Mouse (Mus musculus): ENCODE results near the gene Vmn1r218. TPM values are rescaled to one million over a fixed set of nuclear protein-coding genes. Genes with fewer than 3 reads are reported as not detected.
"Not testable (repeated sequence)": the region's sequence is repeated elsewhere in the genome, so short reads cannot be mapped to it uniquely, and the experiment has no call there.

Vmn1r218 gene
- not detected in 2 replicates for polyA plus RNA-seq (2012; rRNA removed)

DNA sequence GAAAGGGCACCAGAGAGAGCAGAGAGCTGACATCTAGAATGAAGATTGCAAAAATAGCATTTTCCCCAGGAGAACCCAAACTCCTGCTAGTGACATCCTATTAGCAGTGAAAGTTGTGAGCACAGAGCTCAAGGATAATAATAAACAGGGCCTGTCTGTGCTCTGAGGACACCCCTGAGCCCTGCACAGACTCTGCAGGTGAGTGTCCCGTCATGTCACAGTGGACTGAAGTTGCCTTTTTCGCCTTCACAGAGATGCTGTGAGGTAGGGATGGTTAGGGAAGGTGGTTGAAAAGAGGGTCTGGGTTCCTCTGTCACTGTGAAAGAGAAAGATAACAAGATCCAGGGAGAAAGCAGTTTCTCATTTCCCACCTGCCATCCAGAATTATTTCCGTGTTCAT, at the start of gene Vmn1r218:
Gene Vmn1r218, plus strand, starts transcription at position 57 of the 400 bp plus-strand sequence.
- peak; percentile 1 for DNase-seq (ENCODE audit: low read depth)
- no peak for TF ChIP-seq POLR2A (IDR thresholded peaks at IDR 0.05; ENCODE audit: borderline replicate concordance, extremely low read depth, insufficient read depth, insufficient read length, poor library complexity, severe bottlenecking)
- no peak for TF ChIP-seq CTCF (IDR thresholded peaks at IDR 0.05; ENCODE audit: borderline replicate concordance, extremely low read depth, insufficient read depth, insufficient read length)

DNA sequence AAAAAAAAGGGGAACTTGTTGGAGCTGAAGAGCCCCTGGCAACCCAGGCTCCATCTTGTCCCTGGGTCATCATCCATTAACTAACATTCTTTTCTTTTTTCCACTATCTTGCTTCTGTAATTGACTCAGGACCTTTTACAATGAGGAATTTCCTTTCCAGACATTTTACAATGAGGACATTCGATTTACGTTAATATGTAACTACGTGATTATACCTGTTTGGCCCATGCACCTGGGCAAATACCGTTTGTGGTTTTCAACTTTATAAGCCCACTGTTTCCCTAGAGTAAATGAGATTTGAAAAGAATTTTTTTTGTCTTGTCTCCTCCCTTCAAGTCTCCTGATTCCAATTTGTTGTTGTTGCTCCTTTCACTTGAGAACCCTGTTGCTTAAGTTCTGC, 38.6 kb upstream of the Vmn1r218 start:
- no peak for TF ChIP-seq POLR2A (IDR thresholded peaks at IDR 0.05; ENCODE audit: borderline replicate concordance, extremely low read depth, insufficient read depth, insufficient read length, poor library complexity, severe bottlenecking)
- no peak for TF ChIP-seq CTCF (IDR thresholded peaks at IDR 0.05; ENCODE audit: borderline replicate concordance, extremely low read depth, insufficient read depth, insufficient read length)
- no peak for DNase-seq (ENCODE audit: low read depth)

DNA sequence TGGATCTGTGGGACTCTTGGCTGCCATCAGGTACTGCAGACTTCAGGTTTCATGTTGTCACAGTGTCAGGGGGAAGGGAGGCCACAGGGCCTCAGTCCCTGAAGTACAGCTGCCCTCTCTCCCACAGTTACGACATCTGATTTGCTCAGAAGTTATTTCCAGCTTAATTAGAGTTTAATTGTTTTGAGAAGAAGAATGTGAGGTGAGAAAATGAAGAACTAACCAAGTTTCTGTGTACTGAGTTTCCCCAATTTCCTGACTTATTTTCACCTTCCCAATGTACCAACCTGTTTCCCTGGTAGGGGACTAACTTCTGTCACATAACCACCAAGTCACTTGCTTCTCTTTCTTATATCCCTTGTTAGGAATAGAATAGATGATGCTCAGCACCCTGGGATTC, 14.8 kb upstream of the Vmn1r218 start, which contains the start of gene Vmn1r217:
Gene Vmn1r217, minus strand, starts transcription at position 101 of the 400 bp plus-strand sequence.
- DNase-seq (ENCODE audit: low read depth), result not testable (repeated sequence)

DNA sequence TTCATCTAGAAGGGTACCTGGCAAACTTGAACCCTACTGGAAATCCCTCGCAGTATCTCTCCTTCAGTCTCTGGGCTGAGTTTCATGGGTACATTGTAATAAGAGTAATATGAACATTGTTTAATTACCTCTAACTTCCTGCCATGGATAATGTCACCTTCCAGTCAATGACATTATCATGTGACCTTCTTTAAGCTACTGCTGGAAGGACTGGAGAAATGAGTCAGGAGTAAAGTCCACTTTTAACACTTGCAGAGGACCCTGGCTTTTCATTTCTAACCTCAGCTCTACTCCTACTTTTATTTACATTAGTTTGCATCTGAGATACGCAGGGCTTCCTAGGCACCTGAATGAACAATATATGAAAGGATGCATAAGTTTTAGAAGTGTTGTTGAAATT, 12.3 kb upstream of the Vmn1r218 start:
- no peak for DNase-seq (ENCODE audit: low read depth)
- TF ChIP-seq POLR2A (IDR thresholded peaks at IDR 0.05; ENCODE audit: borderline replicate concordance, extremely low read depth, insufficient read depth, insufficient read length, poor library complexity, severe bottlenecking) (no peak), CTCF (IDR thresholded peaks at IDR 0.05; ENCODE audit: borderline replicate concordance, extremely low read depth, insufficient read depth, insufficient read length) (no peak)

DNA sequence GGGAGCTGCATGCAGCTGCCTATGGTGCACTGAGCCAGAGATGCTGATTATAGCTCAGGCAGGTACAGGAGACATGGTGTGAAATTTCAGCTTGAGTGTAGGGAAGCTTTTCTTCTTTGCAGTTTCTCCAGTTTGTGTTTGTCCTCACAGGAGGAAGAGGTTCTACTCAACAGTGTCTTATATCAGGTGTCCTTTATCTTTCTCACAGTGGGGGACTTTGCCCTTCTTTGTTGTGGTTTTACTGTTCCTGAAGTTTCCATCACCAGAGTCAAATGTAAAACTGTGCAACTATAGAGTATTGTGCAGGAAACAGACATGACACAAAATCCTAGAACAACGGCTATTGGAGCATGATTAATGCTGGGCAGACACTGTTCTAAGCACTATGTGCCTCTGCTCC, 546 bp downstream of the Vmn1r218 start:
- no peak for DNase-seq (ENCODE audit: low read depth)
- TF ChIP-seq CTCF (IDR thresholded peaks at IDR 0.05; ENCODE audit: borderline replicate concordance, extremely low read depth, insufficient read depth, insufficient read length) (no peak), POLR2A (IDR thresholded peaks at IDR 0.05; ENCODE audit: borderline replicate concordance, extremely low read depth, insufficient read depth, insufficient read length, poor library complexity, severe bottlenecking) (no peak)

DNA sequence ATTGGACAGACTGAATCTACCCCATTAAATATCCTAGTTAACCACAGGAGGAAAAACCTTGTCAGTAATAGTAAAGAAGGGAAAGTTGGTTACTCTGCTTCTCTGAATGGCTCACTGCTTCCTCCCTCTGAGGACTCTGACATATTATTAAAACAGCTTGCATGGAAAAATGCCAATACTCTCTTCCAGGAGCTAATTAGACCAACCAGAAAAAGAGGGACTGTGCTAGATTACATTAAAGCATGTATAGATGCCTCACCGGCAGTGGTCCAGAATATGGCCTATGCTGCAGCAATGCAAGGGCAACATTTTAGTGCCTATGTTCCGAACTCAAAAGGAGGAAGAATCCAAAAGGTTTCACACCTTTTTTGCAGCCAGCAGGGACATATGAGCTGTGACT, 5.9 kb downstream of the Vmn1r218 start:
- DNase-seq (ENCODE audit: low read depth), result peak; percentile 80

DNA sequence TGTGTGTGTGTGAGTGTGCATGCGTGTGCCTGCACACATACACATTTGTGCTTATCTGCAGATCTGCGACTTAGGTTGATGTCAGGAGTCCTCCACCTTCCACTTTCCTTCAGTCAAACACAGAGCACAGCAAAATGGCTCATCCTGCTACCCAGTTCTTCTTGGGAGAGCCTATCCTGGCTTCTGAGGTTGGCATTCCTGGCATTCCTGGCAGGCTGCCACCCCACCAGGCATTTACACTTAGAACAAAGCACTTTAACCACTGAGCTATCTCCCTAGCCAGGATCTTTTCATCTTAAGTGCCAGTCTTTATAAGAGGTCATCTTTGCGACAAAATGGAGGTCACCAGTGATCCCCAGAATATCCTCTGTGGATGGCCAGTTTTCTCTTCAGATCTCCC, 24.9 kb downstream of the Vmn1r218 start:
- DNase-seq (ENCODE audit: low read depth), result peak; percentile 65
- no peak for TF ChIP-seq CTCF (IDR thresholded peaks at IDR 0.05; ENCODE audit: borderline replicate concordance, extremely low read depth, insufficient read depth, insufficient read length)
- TF ChIP-seq POLR2A (IDR thresholded peaks at IDR 0.05; ENCODE audit: borderline replicate concordance, extremely low read depth, insufficient read depth, insufficient read length, poor library complexity, severe bottlenecking), result no peak

More for the DNA sequence above, 5.9 kb downstream of the Vmn1r218 start:
- TF ChIP-seq CTCF (IDR thresholded peaks at IDR 0.05; ENCODE audit: borderline replicate concordance, extremely low read depth, insufficient read depth, insufficient read length) (no peak), POLR2A (IDR thresholded peaks at IDR 0.05; ENCODE audit: borderline replicate concordance, extremely low read depth, insufficient read depth, insufficient read length, poor library complexity, severe bottlenecking) (no peak)

DNA sequence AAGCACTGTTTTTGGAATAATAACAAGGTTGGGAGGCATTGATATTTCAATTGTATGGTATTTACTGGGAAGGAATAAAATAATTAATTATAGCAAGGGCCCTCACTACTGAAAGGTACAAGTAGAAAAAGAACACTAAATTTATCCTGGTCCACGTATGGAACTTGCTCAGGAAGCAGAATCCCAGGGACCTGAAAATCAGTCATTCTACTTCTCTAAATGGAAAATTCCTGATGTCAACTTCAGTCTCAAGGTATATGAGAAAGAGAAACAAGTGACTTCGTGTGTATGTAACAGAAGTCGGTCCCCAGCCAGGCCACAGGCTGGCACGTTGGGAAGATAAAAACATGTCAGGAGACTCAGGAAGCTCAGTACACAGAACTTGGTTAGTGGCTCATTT, 26.1 kb downstream of the Vmn1r218 start, which contains the start of gene Vmn1r219:
Gene Vmn1r219, plus strand, starts transcription at position 301 of the 400 bp plus-strand sequence.
- DNase-seq (ENCODE audit: low read depth), result no peak

DNA sequence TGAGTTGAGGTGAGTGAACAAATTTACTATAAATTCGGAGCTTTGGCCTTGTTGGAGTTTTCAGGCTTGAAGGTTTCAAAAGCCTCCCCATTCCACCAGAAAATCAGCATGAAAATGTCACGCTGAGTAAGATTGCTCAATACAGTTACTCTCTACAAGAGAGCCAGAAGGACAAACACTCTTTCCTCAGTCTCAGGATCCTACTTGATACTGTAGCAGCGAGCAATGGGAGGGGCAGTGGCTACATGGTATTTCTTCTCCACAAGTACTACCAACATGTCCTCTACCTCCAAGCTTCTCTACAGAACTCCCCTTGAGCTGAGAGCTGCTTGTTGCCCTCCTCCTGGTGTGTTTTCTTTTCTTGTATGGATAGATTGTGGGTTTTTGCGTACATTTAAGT, 33.5 kb downstream of the Vmn1r218 start:
- not testable (repeated sequence) for DNase-seq (ENCODE audit: low read depth)

More for the DNA sequence above, 26.1 kb downstream of the Vmn1r218 start, which contains the start of gene Vmn1r219:
- no peak for TF ChIP-seq POLR2A (IDR thresholded peaks at IDR 0.05; ENCODE audit: borderline replicate concordance, extremely low read depth, insufficient read depth, insufficient read length, poor library complexity, severe bottlenecking)
- no peak for TF ChIP-seq CTCF (IDR thresholded peaks at IDR 0.05; ENCODE audit: borderline replicate concordance, extremely low read depth, insufficient read depth, insufficient read length)

DNA sequence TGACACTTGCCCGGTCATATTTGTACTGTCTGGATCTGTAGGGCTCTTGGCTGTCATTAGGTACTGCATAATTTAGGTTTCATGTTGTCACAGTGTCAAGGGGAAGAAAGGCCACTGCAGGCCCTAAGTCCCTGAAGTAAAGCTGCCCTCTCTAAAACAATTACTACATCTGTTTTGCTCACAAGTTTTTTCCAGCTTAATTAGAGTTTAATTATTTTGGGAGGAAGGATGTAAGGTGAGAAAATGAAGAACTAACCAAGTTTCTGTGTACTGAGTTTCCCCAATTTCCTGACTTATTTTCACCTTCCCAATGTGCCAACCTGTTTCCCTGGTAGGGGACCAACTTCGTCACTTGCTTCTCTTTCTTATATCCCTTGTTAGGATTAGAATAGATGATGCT, 54.9 kb downstream of the Vmn1r218 start, which contains the start of gene Vmn1r220:
Gene Vmn1r220, minus strand, starts transcription at position 101 of the 400 bp plus-strand sequence.
- no peak for DNase-seq (ENCODE audit: low read depth)
- TF ChIP-seq POLR2A (IDR thresholded peaks at IDR 0.05; ENCODE audit: borderline replicate concordance, extremely low read depth, insufficient read depth, insufficient read length, poor library complexity, severe bottlenecking) (no peak), CTCF (IDR thresholded peaks at IDR 0.05; ENCODE audit: borderline replicate concordance, extremely low read depth, insufficient read depth, insufficient read length) (no peak)

Other genes starting within 250 kb of the Vmn1r218 start
- gene Vmn1r212, start 248.9 kb upstream of the Vmn1r218 start, polyA plus RNA-seq (2012; rRNA removed), result not detected in 2 replicates
- gene Vmn1r213, start 125.5 kb upstream of the Vmn1r218 start, polyA plus RNA-seq (2012; rRNA removed), result not detected in 2 replicates
- gene Vmn1r214, start 102.7 kb upstream of the Vmn1r218 start, polyA plus RNA-seq (2012; rRNA removed), result not detected in 2 replicates
- not detected in 2 replicates for gene Vmn1r215, start 65.1 kb upstream of the Vmn1r218 start, polyA plus RNA-seq (2012; rRNA removed)
- gene Vmn1r217, start 14.9 kb upstream of the Vmn1r218 start, polyA plus RNA-seq (2012; rRNA removed), result not detected in 2 replicates
- not detected in 2 replicates for gene Vmn1r219, start 26.2 kb downstream of the Vmn1r218 start, polyA plus RNA-seq (2012; rRNA removed)
- gene Vmn1r220, start 54.8 kb downstream of the Vmn1r218 start, polyA plus RNA-seq (2012; rRNA removed), result not detected in 2 replicates
- gene Vmn1r221, start 81.0 kb downstream of the Vmn1r218 start, polyA plus RNA-seq (2012; rRNA removed), result not detected in 2 replicates
- not detected in 2 replicates for gene Vmn1r222, start 102.8 kb downstream of the Vmn1r218 start, polyA plus RNA-seq (2012; rRNA removed)
- not detected in 2 replicates for gene Vmn1r223, start 114.0 kb downstream of the Vmn1r218 start, polyA plus RNA-seq (2012; rRNA removed)
- 21.2 and 22.4 TPM in 2 replicates for gene Zfp322a, start 236.1 kb downstream of the Vmn1r218 start, polyA plus RNA-seq (2012; rRNA removed)

Measured in brain, embryonic 14.5 days (tissue).